ENCODE assay signal across 11 mouse cellular contexts in genomic region chr9:58815552-58816260, GRCm38 (mm10). TPM values are rescaled to one million over a fixed set of nuclear protein-coding genes. Genes with fewer than 3 reads are reported as not detected.
DNase-seq lines count a peak whose midpoint lies in the region; ATAC-seq lines count a peak whose summit lies in the region.
"Had no signal": no experiment of that assay in that cellular context is flagged by ENCODE, and none has a peak within 500 bp of the region (broad histone marks: within the 10 kb centered on the region; RNA-seq: fewer than 3 reads in every experiment).

No protein-coding gene starts in this region.

- peak; percentile 57 for ATAC-seq in forebrain, embryonic 15.5 days (replicated peaks)
- ATAC-seq in forebrain, embryonic 11.5 days (replicated peaks; ENCODE audit: low FRiP score), result no peak

- peaks cover 14% of the 10 kb centered on the region for H3K4me1 ChIP-seq in forebrain, embryonic 15.5 days
- H3K4me1 ChIP-seq in forebrain, embryonic 11.5 days (replicated peaks; ENCODE audit: control insufficient read depth, insufficient read depth, low read length), result no peaks in the 10 kb centered on the region
- H3K4me1 ChIP-seq: liver, embryonic 15.5 days had no signal

- H3K9ac ChIP-seq in forebrain, embryonic 15.5 days (replicated peaks), result no peak overlapping the region
- H3K9ac ChIP-seq in forebrain, embryonic 11.5 days (ENCODE audit: low read length), result no peak overlapping the region
- H3K9ac ChIP-seq: liver, embryonic 15.5 days had no signal

- no peaks in the 10 kb centered on the region for H3K36me3 ChIP-seq in forebrain, embryonic 15.5 days
- no peaks in the 10 kb centered on the region for H3K36me3 ChIP-seq in forebrain, embryonic 11.5 days (ENCODE audit: control insufficient read depth, insufficient read depth, low read length)
- H3K36me3 ChIP-seq: liver, embryonic 15.5 days had no signal

- intact Hi-C loops in left cerebral cortex, postnatal 4 days (cut with DNase I), result no loop called here

- 51% methylated on average over 15 of the region's 15 CpGs for WGBS in forebrain, embryonic 15.5 days
- whole genome bisulfite sequencing in forebrain, embryonic 11.5 days, result 66% methylated on average over 15 of the region's 15 CpGs

- no peaks in the 10 kb centered on the region for H3K9me3 ChIP-seq in forebrain, embryonic 15.5 days
- no peaks in the 10 kb centered on the region for H3K9me3 ChIP-seq in forebrain, embryonic 11.5 days (ENCODE audit: control insufficient read depth, low read length)
- H3K9me3 ChIP-seq: liver, embryonic 15.5 days had no signal

- no peak overlapping the region for H3K4me3 ChIP-seq in forebrain, embryonic 15.5 days
- no peak overlapping the region for H3K4me3 ChIP-seq in forebrain, embryonic 11.5 days (ENCODE audit: low read depth, low read length)
- H3K4me3 ChIP-seq: liver, embryonic 15.5 days had no signal

- 0 out of 2 replicates have a peak overlapping the region, but pooled peaks have one; percentile 27 for H3K27ac ChIP-seq in forebrain, embryonic 15.5 days (replicated peaks)
- H3K27ac ChIP-seq in forebrain, embryonic 11.5 days (ENCODE audit: low read depth, low read length), result no peak overlapping the region
- H3K27ac ChIP-seq: liver, embryonic 15.5 days had no signal

- no peak for DNase-seq in forebrain, embryonic 11.5 days (ENCODE audit: low spot score)
- peak; percentile 45 for DNase-seq in left cerebral cortex, adult 11 months (ENCODE audit: low spot score)
- no peak for DNase-seq in left cerebral cortex, postnatal 4 days
- peak; percentile 59 to 64 for DNase-seq in layer of hippocampus, postnatal 10 days (ENCODE audit: low spot score in 2 of 2)
- DNase-seq in right cerebral cortex, postnatal 36 days (ENCODE audit: low spot score in 2 of 2), result peak; percentile 66 to 79
- DNase-seq in ovary, adult 18-20 months (ENCODE audit: low spot score), result no peak
- no peak for DNase-seq in urinary bladder, postnatal 10 days (ENCODE audit: low spot score)
- DNase-seq: cerebellum, adult 11-12 months; spleen, adult 18-20 months had no signal

- H3K27me3 ChIP-seq in forebrain, embryonic 15.5 days, result peaks cover 11% of the 10 kb centered on the region; the same call in 1 of the 2 replicates
- peaks cover 6% of the 10 kb centered on the region; the same call in 1 of the 2 replicates for H3K27me3 ChIP-seq in forebrain, embryonic 11.5 days (ENCODE audit: control insufficient read depth, insufficient read depth, low read length)

- no peak overlapping the region for H3K4me2 ChIP-seq in forebrain, embryonic 15.5 days (replicated peaks)
- H3K4me2 ChIP-seq in forebrain, embryonic 11.5 days (ENCODE audit: low read depth, low read length, severe bottlenecking), result no peak overlapping the region
- H3K4me2 ChIP-seq: liver, embryonic 15.5 days had no signal

RNA-seq across cellular contexts. Expression of gene Hcn4, which starts 7.5 kb away (rescaled TPM):
- polyA plus RNA-seq in forebrain, embryonic 15.5 days (2015; fragmentation: Nextera tagmentation; extraction: Ambion mirVana), result 2.6 TPM in 2 replicates
- polyA plus RNA-seq in forebrain, embryonic 11.5 days (2014; fragmentation: Nextera tagmentation; extraction: Ambion mirVana), result 0.68 and 1.5 TPM in 2 replicates
- total RNA-seq in left cerebral cortex, postnatal 4 days (2021), result 10 to 100 TPM; 36.7 to 37.3 TPM
- 10 to 100 TPM in 1 of 2 experiments, 1 to 10 TPM in 1; 9.8 to 10.3 TPM for total RNA-seq in layer of hippocampus, postnatal 10 days (2021)
- polyA plus RNA-seq: liver, embryonic 15.5 days had no signal

Comparison
In these comparisons a context has a peak if more than half of its experiments do, and no peak if none do; other contexts are left out.
1. DNase-seq: peak in left cerebral cortex, adult 11 months (single experiment), layer of hippocampus, postnatal 10 days (2 of 2) and right cerebral cortex, postnatal 36 days (2 of 2); none in forebrain, embryonic 11.5 days (single experiment), left cerebral cortex, postnatal 4 days (single experiment), ovary, adult 18-20 months (single experiment) and urinary bladder, postnatal 10 days (single experiment).